Mouse (Mus musculus) fibroblast of lung, adult 2 months (primary cell): ENCODE results near the gene Bcl2l1.

Experiments used
- DNase-seq: peaks from one replicate; pipeline ENCODE4 v3.0.0-alpha.2; 2011; ENCODE audit warnings: low read depth

The Bcl2l1 gene

DNA sequence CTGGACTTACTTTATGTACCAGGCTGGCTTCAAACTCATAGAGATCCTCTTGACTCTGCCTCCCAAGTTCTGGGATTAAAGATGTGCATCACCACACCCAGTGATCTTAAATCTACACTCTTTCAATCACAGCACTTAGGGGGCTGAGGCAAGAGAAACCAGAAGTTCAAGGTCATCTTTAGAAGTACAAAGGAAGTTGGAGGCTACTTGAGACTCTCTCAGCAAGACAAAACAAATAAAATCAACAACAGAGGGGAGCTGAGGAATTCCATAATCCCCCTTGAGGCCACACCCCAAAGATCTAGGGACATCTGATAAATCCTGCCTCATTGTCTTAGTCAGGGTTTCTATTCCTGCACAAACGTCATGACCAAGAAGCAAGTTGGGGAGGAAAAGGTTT is 59.3 kb downstream of the Bcl2l1 start:
- DNase-seq: no peak

DNA sequence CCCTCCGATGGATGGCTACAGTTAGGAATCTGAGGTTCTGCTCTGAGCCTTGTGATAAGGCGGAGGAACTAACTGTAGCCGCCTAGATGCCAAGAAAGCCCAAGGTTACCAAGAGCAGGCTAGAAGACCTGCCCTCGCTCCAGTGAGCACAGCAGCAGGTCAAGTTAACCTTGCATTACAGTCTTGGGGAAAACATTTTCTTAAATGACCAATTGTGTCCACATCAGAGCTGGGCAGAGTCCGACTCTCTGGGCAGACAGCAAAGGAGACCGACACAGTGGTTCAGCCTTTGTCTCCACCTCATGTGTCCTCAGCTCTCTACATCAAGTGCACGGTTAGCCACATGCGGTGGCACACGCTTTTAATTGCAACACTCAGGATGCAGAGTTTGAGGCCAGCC is 60.0 kb downstream of the Bcl2l1 start:
- DNase-seq: no peak

DNA sequence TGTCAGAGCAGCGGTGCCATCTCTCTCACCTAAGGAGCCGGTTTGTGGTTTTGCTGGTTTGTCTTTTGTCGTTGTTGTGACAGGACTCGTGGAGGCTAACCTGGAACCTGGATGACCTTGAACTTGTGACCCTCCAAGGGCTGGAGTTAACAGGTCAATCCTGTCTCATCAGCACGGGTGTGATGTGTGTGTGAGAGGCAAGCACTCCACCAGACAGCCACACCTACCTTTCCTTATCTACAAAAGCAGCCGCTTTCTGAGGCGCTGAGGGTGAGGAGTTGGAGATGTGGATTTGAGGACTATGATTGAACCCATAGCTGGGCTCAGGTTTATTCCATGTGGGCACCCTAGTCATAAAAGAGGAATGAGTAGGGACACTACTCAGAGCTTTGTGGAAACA is 61.9 kb downstream of the Bcl2l1 start:
- no peak for DNase-seq

DNA sequence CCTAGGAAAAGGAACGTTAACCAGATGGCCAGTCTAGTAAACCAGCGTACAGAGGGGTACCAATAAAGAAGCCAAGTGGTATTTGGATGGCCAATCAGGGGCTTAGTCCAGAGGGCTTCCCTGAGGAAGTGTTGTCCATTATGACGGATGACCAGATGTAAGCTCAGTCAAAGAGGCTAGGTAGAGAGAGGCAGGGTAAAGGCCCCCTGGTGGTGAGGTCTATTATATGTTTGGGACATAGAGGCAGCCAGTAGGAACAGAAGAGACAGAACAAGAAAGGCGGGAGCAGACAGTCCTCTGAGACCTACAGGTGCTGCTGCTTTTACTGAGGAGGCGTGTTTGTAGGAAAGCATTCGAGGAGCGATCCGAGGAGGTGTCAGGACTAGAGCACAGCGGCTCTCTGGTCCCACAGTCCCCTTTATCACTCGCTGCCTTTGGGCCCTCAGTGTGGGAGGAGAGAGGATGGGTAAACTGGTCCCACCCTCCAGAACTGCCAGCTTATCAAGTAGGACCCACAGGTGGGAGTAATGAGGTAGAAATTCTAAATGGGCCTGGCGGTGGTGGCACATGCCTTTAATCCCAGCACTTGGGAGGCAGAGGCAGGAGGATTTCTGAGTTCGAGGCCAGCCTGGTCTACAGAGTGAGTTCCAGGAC is 63.8 kb downstream of the Bcl2l1 start:
- DNase-seq: no peak

DNA sequence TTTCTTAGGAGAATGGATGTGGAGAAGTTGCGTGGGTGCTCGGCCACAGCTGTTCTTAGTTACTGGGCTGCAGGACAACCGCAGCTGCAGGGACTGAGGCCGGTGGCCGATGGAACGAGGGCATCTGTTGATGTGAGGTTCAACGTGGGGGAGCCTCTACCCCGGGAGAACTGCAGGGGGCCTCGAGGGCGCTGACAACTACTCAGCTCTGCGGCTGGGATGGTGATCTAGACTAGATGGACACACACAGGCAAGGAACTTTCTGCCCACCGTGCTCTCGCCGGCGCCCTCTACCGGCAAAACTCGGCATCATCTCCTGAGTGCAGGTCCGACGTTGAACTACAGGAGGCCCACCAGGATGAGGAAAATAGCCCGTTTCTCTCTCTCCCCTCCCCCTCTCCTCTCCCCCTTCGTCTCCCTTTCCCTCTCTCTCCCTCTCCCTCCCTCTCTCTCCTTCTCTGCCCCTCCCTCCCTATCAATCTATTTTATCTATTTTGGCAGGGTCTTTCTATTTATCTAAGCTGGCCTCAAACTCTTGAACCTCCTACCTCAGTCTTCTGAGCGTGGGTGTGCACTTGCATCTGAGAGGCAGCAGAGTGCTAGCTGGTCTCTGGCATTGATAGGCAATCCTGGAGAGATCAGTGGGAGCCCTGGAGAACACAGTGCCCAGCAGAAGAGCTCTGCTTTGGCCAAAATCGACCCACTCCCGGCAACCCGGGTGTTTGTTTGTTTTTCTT is 65.0 kb downstream of the Bcl2l1 start:
- peak; percentile 85 for DNase-seq

DNA sequence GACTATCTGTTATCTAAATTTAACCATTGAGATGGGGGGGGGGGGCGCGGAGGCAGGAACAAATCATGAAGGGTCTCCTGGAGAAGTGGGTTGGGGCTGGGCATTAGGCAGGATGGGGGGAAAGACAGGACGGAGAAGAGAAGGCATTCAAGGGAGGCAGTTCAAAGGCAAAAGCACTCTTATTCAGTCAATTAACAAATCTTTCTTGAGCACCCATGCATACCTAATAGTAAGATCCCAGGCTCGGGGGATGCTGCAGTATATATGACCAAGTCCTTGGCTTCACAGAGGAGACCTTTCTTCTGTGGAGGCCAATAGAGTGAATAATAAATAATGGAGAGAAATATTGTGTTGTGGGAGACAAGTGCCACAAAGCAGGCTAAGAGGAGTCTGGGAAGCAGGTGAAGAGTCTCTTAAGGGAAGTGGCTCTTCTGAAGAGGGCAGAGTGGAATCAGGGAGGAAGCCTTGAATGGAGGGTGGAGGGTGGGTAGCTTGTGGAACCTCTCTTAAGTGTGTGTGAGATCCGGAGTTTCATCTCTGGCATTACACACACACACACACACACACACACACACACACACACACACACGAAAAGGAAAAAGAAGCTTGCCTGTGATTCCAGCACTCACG is 66.4 kb downstream of the Bcl2l1 start:
- no peak for DNase-seq

DNA sequence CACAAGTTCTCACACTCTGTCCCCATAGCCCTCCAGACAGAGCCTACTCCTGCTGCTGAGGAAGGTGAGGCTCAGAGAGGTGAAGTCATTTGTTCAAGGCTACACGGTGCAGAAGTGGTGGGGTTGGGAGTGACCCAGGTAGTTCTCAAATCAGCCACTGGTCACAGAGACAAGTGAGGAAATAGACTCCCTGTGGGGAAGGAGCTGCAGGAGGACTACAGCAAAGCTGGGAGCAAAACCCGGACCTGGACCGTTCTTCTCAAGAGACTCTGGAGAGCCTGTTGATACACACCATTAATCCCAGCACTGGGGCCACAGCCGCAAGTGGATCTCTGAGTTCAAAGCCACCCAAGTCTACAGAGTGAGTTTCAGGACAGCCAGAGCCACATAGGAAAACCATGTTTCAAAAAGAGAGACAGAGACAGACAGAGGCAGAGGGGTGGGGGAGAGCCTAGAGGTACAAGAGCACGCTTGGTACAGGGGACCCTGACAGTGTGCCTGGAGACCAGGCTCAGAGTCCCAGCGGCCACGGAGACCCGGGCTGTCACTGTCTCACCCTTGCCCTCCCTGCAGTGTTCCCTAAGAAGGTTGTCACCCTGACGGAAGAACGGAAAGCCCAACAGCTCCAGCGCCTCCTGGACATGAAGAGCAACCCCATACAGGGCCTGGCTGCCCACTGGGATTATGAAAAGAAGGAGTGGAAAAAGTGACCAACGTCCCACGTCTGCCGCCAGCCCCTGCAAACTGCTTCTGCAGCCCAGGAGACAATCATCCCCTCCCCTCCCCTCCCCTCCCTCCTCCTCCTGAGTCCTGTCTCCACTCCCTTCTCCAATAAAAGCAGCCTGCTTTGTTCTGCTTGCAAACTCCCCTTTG is 67.1 kb downstream of the Bcl2l1 start:
- DNase-seq: no peak

DNA sequence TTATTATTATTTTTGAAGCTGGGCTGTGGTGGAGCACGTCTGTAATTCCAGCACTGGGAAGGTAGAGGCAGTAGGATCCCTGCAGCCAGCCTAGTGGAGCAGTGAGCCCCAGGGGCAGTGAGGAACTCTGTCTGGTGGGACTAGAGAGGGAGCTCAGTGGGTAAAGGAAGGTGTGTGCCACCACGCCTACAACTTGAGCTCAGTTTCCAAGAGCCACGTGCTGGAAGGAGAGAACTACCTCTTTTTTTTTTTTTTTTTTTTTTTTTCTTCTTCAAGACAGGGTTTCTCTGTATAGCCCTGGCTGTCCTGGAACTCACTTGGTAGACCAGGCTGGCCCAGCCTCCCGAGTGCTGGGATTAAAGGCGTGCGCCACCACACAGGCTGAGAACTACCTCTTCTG is 68.2 kb downstream of the Bcl2l1 start:
- no peak for DNase-seq

DNA sequence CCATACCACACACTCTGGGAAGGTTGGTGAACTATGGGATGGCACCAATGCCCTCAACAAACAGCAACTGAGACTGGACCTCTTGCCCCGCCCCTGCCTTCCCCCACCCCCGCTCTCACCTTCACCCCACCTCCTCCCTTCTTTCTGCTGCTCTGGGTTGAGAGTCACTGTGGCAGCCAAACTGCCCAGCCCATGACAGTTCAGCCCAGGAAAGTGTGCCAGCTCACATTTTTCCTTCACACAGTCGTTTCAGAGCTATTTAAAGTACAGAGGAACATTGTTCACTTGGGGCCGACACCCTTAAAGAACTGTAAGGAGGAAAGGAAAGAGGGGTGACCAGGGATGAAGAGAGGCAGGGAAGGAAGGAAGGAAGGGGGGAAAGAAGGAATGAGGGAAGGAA is 73.2 kb downstream of the Bcl2l1 start:
- no peak for DNase-seq

DNA sequence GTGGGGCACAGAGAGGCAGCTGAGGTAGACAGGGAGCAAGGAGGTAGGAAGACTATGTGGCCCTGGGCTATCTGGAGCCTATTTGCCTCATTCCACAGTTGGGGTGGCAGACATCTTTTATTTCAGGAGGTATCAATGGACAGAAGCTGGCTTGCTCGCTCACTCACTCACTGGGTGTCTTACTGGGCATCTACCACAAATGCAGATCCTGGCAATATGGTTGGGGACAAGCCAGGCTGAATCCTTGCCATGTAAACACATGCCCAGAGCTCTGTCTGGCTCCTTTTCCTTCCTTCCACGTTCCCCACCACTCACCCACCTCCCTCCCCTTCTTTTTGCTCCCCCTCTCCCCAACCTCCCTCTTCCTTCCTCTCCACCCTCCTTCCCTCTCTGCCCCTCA is 74.0 kb downstream of the Bcl2l1 start:
- no peak for DNase-seq

DNA sequence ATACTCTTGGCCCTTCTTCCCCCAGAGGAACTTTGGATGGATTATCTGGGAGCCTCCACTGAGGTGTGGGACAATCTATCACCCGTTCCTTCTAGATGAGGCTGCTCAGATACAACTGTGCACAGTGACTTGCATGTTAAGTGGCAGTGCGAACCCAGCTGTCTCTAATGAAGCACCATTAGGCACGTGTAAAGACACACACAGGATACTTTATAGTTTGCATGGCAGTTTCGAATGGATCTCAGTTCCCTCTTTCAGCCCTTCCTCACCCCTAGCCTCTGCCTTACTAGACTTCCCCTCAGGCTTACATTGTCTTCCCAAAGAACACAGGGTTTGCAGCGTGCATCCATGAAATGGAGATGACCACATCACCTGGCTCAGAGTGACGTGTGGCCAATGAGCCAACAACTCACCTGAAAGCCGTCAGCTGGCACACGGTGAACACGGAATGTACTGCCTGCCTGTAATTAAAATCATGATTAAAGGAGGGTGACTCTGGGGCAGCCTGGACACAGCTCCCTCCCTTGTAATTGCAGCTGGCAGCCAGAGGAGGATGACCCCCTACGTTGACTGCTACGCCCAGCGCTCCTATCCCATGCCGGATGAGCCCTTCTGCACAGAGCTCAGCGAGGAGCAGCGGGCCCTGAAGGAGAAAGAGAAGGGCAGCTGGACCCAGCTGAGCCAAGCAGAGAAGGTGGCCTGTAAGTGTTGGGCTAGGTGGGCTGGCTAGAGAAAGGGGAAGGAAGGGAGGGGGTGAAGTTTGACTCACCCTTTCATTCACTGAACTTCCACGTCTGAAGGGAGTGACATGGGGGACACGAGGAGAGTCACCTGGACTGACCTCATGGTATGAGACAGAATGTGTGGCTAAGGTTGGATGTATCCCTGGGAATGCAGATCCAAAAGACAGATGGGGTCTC is 74.8 kb downstream of the Bcl2l1 start:
- no peak for DNase-seq

DNA sequence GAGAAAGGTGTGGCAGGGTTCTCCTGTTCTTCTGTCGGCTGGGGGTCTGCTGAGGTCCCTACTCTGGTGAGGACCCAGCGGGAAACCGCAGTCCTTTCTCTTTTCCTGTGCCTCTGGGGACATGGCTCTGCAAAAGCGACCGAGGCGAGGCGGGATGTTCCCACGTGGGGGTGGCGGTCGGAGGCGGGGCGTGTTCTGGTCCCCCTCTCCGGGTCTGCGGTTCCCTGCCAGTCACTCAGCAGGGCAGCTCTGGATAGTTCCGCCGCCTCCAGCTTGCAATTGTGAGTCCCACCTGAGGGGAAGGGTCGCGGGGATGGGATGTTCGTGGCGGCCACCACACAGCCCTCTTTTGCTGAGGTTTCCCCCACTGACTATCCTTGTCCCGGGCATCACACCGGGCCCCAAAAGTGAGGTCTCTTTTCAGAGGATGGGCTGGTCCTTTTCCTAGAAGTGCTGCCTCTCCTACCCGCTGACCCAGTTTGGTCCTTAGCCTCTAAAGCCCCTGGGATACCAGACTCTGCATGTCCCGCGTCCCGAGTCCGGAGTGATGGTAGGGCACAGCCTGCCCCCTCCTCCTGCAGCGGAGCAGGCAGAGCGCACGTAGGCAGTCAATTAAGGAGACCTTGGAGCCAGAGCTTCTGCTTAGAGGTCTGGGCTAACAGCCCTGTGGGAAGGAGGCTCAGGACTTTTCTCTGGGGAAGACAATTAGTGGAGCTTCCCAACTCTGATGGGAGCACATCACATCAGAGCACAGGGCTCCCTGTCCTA is 77.4 kb downstream of the Bcl2l1 start, which contains the start of gene Cox4i2:
Gene Cox4i2, plus strand, starts transcription at position 230 of the 768 bp plus-strand sequence.
- DNase-seq: no peak

DNA sequence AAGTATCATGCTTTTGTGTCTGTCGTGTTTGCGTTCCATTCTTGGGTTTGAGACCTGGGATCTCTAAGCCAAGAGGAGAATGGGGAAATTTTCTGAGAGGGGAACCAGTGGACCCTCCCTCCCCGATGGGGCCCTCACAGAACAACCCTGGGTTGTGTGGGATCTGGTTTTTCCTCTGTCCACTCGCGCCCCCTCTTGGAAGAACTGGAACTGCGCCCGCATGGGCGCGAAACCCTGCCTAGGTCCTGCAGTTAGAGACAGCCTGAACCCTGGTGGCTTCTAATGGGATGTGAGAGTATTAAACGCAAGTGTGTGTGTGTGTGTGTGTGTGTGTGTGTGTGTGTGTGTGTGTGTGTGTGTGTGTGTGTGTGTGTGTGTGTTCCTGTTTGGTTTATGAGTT is 89.1 kb downstream of the Bcl2l1 start:
- no peak for DNase-seq

DNA sequence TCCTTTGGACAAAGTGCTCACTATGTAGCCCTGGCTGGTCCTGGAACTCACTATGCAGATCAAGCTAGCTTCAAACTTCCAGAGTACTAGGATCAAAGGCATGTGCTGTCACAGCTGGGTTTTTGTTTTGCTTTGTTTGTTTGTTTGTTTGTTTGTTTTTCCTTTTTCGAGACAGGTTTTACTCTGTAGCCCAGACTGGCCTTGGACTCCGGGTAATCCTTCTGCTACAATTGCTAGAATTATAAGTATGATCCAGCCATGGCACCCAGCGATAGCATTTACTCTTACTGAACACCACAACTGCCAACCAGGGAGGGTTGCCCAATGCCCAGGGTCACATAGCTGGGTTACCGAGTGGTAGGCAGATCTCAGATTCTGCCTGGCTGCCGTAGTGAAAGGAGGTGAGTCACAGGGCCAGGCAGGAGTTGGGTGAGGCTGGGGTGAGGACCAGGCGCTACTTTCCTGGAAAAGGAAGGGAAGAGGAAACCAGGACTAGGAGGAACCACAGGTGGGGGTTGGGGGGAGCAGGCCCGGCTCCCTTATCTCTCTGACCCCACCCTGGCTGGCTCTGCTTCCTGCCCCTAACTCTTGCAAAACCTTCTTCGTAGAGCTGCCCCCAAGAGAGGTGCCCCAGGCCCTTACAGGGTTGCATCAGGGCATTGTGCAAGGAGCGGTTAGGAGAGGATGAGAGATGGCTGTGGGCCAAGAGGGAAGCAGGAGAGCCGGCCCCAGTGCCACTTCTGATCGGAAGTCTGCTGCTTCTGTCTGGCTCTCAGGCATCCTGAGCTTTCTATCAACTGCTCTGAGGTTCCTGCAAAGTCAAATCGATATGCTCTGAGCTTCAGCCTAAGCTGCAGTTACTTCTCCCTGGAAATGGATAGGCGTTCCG is 90.1 kb downstream of the Bcl2l1 start:
- DNase-seq: peak; percentile 85

DNA sequence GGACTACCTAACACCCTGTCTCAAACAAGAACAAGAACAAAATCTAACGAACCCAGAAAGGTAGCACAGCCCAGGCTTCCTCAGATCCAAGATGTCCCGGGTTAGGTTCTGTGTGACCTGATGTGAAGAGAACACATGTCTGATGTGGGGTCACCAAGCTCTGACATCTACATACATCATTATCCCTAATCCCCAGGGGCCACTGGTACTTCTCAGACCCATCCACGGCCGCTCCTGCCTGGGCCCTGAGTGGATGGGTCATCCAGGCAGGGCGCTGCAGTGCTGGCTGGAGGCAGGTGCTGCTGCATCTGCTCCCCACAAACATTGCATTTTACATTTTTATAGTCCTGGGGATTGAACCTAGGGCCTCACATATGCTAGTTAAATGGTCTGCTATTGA is 91.0 kb downstream of the Bcl2l1 start:
- no peak for DNase-seq

DNA sequence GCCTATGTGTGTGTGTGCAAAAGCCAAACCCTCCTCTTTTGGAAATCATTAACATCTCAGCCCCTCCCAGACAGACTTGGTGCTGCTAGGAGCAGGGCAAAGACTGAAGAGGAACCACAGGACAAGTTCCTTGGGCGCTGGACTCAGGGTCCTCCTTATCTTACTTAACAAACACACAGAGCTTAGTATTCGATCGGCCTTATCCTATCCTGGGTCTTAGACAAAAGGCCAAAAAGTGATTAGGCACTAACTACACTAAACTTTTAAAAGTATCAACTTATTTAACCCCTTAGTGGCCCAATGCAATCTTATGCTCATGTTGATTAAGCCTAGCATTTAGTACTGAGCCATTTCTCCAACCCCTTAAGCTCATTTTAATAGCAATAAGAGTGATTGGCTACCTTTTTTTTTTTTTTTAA is 91.7 kb downstream of the Bcl2l1 start:
- DNase-seq: no peak

DNA sequence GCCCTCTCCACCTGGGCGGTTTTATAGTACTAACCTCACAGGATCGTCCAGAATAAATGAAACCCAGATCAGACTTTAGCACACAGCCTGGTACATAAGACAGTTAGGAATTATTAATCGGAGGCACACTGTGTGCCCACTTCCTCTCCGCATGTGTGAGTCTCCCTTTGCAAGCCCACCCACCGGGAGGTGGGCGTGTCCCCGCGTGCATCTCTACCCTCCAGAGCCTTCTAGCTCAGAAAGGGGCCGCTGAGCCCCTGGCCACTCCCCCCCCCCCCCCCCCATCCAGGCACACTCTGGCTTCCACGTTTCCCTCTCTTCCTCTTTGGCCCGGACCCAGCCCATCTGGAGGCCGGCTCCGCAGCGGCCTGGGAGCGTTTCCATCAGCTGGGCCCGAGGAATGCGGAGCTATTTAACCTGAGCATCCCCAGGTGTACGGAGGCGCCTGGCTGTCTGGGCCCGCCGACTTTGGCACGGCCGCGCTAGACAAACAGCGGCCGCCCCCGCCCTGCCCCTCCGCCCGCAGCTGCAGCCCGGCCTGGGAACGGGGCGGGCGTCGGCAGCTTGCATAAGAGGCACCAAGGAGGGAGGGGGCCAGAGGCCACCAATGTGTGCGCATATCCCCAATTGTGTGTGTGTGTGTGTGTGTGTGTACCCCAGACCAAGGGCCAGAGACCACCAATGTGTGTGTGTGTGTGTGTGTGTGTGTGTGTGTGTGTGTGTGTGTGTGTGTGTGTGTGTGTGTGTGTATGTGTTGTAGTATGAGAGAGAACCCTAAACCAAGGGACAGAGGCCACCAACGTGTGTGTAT is 92.3 kb downstream of the Bcl2l1 start:
- peak; percentile 86 for DNase-seq

DNA sequence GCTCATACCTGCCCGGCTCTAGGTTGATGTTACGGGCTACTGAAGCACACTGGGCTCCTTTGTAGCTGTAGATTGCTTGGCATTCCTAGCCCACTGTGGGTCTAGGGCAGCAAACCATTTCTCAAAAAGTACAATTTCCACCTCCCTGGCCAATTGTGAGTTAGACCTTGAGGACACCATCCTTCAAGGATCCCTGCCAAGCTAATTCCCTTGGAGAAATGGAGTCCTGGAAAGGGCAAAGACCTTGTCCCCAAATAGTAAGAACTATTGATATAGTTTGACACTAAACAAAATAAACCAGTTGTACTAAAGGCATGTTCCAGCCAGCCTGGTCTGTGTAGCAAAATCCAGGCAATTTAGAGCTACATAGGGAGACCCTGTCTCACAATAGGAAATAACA is 93.2 kb downstream of the Bcl2l1 start:
- no peak for DNase-seq
